Mouse (Mus musculus): Measurements from ENCODE around the gene Riok1.

Riok1 gene

GRCm38 (mm10) chr13:38070945-38071344, 34.1 kb downstream of the Riok1 start:
- no peak for DNase-seq

GRCm38 (mm10) chr13:38073374-38074307, 36.8 kb downstream of the Riok1 start:
- no peak for DNase-seq

- no peak for DNase-seq
Observed at GRCm38 (mm10) chr13:38074404-38074803, 37.6 kb downstream of the Riok1 start.

GRCm38 (mm10) chr13:38077113-38077512, 40.3 kb downstream of the Riok1 start:
- no peak for DNase-seq

- DNase-seq = no peak
Observed at GRCm38 (mm10) chr13:38078836-38079235, 42.0 kb downstream of the Riok1 start.

GRCm38 (mm10) chr13:38079366-38079765, 42.6 kb downstream of the Riok1 start:
- no peak for DNase-seq

GRCm38 (mm10) chr13:38080014-38080413, 43.2 kb downstream of the Riok1 start:
- DNase-seq = no peak

GRCm38 (mm10) chr13:38080725-38081124, 43.9 kb downstream of the Riok1 start:
- no peak for DNase-seq

GRCm38 (mm10) chr13:38081161-38081560, 44.4 kb downstream of the Riok1 start:
- DNase-seq = no peak

- no peak for DNase-seq
Observed at GRCm38 (mm10) chr13:38086711-38087110, 49.9 kb downstream of the Riok1 start.

GRCm38 (mm10) chr13:38088008-38088407, 51.2 kb downstream of the Riok1 start:
- DNase-seq = no peak

GRCm38 (mm10) chr13:38089449-38089848, 52.7 kb downstream of the Riok1 start:
- no peak for DNase-seq

GRCm38 (mm10) chr13:38089871-38090270, 53.1 kb downstream of the Riok1 start:
- no peak for DNase-seq

- DNase-seq = no peak
Observed at GRCm38 (mm10) chr13:38096207-38096606, 59.4 kb downstream of the Riok1 start.

GRCm38 (mm10) chr13:38103406-38103805, 66.6 kb downstream of the Riok1 start:
- no peak for DNase-seq

- no peak for DNase-seq
Observed at GRCm38 (mm10) chr13:38104501-38104900, 67.7 kb downstream of the Riok1 start.

- no peak for DNase-seq
Observed at GRCm38 (mm10) chr13:38109081-38109480, 72.3 kb downstream of the Riok1 start.
